Mouse (Mus musculus) stomach, postnatal 0 days (tissue): ENCODE results near the gene Fzd5.

Experiments
- CTCF ChIP-seq: IDR thresholded peaks from 2 replicates; pipeline ENCODE4 v1.5.1; 2016; ENCODE audit warnings: antibody characterized with exemption, low read depth, mild to moderate bottlenecking, moderate library complexity
- EP300 ChIP-seq: optimal IDR thresholded peaks from 2 replicates; pipeline ENCODE3; 2016; ENCODE audit warnings: antibody characterized with exemption

- TF ChIP-seq CTCF: no peak
- no peak for TF ChIP-seq EP300
Observed at GRCm38 (mm10) chr1:64738180-64738555, 617 bp upstream of the Fzd5 start.
